Mouse (Mus musculus): ENCODE results near the gene Gmds. TPM values are rescaled to one million over a fixed set of nuclear protein-coding genes. Genes with fewer than 3 reads are reported as not detected.

The Gmds gene
- polyA plus RNA-seq, 1 experiment = 10.6 TPM

DNA sequence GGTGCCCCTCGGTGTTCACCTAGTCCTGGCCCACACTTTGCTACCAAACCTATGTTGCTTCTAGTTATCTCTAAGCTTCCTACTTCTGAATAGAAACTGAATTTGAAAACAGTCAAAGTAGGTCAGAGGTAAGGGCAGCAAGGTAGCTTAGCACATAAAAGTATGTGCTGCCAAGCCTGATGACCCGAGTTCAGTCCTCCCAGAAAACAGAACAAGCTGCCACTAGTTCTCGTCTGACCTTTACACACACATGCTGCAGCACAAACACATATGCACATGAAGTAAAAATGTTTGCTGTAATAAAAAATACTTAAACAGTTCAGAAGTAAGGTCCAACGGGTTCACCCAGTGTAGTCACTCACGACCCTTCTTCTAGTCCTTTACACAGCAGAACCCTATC is 106.6 kb downstream of the Gmds start:
- no peak overlapping the region for H3K9ac ChIP-seq (ENCODE audit: low read depth, poor library complexity, severe bottlenecking)
- no peak overlapping the region for H3K27ac ChIP-seq (ENCODE audit: insufficient read depth, low read length)
- no peaks in the 10 kb centered on the region for H3K9me3 ChIP-seq (replicated peaks; ENCODE audit: control insufficient read depth, insufficient read depth, low read length, poor library complexity, severe bottlenecking)
- H3K36me3 ChIP-seq (ENCODE audit: control insufficient read depth, insufficient read depth, low read length, poor library complexity, severe bottlenecking) = no peaks in the 10 kb centered on the region
- no peak overlapping the region for H3K4me3 ChIP-seq (ENCODE audit: low read depth, low read length)
- TF ChIP-seq EP300 (IDR thresholded peaks at IDR 0.05; ENCODE audit: insufficient read depth, low read depth, low read length) (no peak), POLR2A (IDR thresholded peaks at IDR 0.05; ENCODE audit: insufficient read depth, low read length) (no peak)
- no peaks in the 10 kb centered on the region for H3K27me3 ChIP-seq (ENCODE audit: control insufficient read depth, insufficient read depth, low read length, poor library complexity, severe bottlenecking)
- H3K4me1 ChIP-seq (ENCODE audit: control insufficient read depth, insufficient read depth, low read length) = no peaks in the 10 kb centered on the region

DNA sequence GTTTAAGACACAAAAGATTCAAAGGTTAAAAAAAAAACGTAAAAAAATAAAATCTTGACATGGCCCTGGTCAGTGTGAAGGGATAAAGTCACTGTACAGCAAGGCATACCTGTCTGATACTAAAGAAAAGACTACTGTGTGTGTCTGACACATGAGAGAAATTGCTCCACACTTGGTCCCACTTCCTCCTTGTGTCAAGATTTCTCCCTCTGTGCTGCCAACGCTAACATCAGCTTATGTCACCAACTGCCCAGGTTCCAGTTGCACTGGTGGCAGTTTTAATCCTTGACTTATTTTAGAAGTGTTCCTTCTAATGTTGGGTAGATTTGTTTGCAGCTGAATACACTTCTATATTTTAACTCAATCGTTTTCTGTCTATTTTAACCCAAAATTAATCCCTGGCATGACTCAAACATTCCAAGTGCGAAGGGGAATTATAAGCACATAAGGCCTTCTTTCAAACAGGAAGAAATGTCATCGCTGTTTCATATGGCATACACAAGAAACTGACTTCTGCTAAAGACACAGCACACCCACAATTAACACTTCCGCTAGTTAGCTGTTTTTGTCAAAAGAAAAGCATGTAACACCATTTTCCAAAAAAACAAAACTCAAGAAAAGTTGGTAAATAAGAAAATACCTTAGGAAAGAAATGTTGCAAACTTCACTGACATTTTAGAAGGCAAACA is 110.5 kb downstream of the Gmds start:
- Histone ChIP-seq H3K27me3 (ENCODE audit: control insufficient read depth, insufficient read depth, low read length, poor library complexity, severe bottlenecking) (no peaks in the 10 kb centered on the region), H3K9ac (ENCODE audit: low read depth, poor library complexity, severe bottlenecking) (no peak overlapping the region), H3K4me3 (ENCODE audit: low read depth, low read length) (no peak overlapping the region), H3K27ac (ENCODE audit: insufficient read depth, low read length) (no peak overlapping the region), H3K9me3 (replicated peaks; ENCODE audit: control insufficient read depth, insufficient read depth, low read length, poor library complexity, severe bottlenecking) (no peaks in the 10 kb centered on the region), H3K4me1 (ENCODE audit: control insufficient read depth, insufficient read depth, low read length) (no peaks in the 10 kb centered on the region), H3K36me3 (ENCODE audit: control insufficient read depth, insufficient read depth, low read length, poor library complexity, severe bottlenecking) (no peaks in the 10 kb centered on the region)
- TF ChIP-seq EP300 (IDR thresholded peaks at IDR 0.05; ENCODE audit: insufficient read depth, low read depth, low read length) (no peak), CTCF (IDR thresholded peaks at IDR 0.05; ENCODE audit: low read depth, low read length) (no peak), POLR2A (IDR thresholded peaks at IDR 0.05; ENCODE audit: insufficient read depth, low read length) (no peak)

DNA sequence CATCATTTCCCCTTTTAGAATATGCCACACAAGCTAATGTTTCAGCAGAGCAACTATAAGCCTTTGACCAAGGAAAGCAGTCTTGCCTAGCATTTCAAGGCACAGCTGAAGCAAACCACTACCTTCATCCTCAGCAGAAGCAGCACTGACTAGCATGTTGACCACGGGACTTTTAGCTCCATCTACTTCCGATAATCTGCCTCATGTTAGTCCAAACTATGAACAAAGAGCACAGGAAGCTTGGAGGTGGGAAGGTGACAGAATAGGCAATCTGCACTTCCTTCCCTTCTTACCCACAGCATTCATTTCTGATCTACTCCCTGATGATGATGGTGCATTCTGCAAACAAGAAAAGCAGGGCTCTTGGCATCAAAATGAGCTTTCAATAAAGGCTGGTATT is 120.9 kb downstream of the Gmds start:
- no peaks in the 10 kb centered on the region for H3K9me3 ChIP-seq (replicated peaks; ENCODE audit: control insufficient read depth, insufficient read depth, low read length, poor library complexity, severe bottlenecking)
- no peak overlapping the region for H3K9ac ChIP-seq (ENCODE audit: low read depth, poor library complexity, severe bottlenecking)
- H3K27me3 ChIP-seq (ENCODE audit: control insufficient read depth, insufficient read depth, low read length, poor library complexity, severe bottlenecking) = no peaks in the 10 kb centered on the region
- H3K4me1 ChIP-seq (ENCODE audit: control insufficient read depth, insufficient read depth, low read length) = no peaks in the 10 kb centered on the region
- H3K36me3 ChIP-seq (ENCODE audit: control insufficient read depth, insufficient read depth, low read length, poor library complexity, severe bottlenecking) = no peaks in the 10 kb centered on the region
- TF ChIP-seq EP300 (IDR thresholded peaks at IDR 0.05; ENCODE audit: insufficient read depth, low read depth, low read length) = no peak
- TF ChIP-seq CTCF (IDR thresholded peaks at IDR 0.05; ENCODE audit: low read depth, low read length) = no peak
- no peak for TF ChIP-seq POLR2A (IDR thresholded peaks at IDR 0.05; ENCODE audit: insufficient read depth, low read length)
- no peak overlapping the region for H3K27ac ChIP-seq (ENCODE audit: insufficient read depth, low read length)
- no peak overlapping the region for H3K4me3 ChIP-seq (ENCODE audit: low read depth, low read length)

DNA sequence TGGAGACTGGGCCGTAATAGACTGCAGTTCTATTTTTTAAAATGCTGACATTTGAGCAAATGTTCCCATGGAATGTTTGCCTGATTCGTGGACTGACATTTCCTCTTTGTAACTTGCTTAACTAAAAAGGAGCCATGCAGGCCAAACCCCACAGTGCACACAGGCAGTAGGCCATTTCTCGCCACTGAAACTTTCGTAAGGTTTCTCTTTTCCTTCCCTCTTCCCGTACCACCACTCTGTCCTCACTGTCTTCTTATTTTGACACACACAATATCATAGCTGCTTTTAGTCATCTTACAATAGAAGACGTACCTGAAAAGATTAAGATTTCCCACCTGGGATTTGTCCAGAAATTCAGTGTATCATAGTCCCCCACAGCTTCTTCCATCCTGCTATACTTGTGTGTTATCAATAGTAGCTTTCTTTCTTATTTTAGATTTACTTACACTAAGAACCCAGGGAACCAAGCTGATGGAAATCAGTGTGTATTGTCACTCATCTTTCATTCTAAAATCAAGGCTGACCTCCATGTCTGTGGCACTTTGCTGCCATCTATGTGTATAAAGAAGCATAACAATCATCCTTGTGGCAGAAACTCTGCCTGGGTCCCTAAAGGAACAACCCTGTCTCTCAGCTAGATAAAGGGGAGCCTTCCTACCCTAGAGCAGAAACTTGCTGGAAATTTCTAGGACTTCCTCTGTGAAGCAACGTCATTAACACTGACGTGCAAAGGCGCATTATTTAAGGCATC is 124.7 kb downstream of the Gmds start:
- Histone ChIP-seq H3K36me3 (ENCODE audit: control insufficient read depth, insufficient read depth, low read length, poor library complexity, severe bottlenecking) (no peaks in the 10 kb centered on the region), H3K27me3 (ENCODE audit: control insufficient read depth, insufficient read depth, low read length, poor library complexity, severe bottlenecking) (no peaks in the 10 kb centered on the region), H3K9me3 (replicated peaks; ENCODE audit: control insufficient read depth, insufficient read depth, low read length, poor library complexity, severe bottlenecking) (no peaks in the 10 kb centered on the region), H3K27ac (ENCODE audit: insufficient read depth, low read length) (no peak overlapping the region), H3K4me3 (ENCODE audit: low read depth, low read length) (no peak overlapping the region), H3K4me1 (ENCODE audit: control insufficient read depth, insufficient read depth, low read length) (no peaks in the 10 kb centered on the region), H3K9ac (ENCODE audit: low read depth, poor library complexity, severe bottlenecking) (no peak overlapping the region)
- TF ChIP-seq EP300 (IDR thresholded peaks at IDR 0.05; ENCODE audit: insufficient read depth, low read depth, low read length) = no peak
- no peak for TF ChIP-seq CTCF (IDR thresholded peaks at IDR 0.05; ENCODE audit: low read depth, low read length)
- TF ChIP-seq POLR2A (IDR thresholded peaks at IDR 0.05; ENCODE audit: insufficient read depth, low read length) = no peak

DNA sequence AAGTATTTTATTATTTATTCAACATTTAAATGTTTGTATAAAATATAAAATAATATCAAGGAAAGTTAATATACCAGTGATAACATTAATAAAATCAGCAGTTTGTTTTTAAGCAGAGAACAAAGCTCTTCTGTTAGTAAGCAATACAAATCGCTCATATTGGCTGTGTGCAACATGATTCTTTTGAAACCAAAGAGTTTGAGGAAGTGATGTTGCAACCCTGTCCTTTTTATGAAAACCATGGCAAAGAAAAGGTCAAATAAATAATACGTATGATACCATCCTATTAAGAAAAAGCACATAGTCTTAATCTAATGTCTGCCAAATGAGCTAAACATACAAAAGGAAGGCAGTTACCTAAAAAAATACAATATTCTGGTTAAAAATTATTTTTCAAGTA is 126.4 kb downstream of the Gmds start:
- no peaks in the 10 kb centered on the region for H3K36me3 ChIP-seq (ENCODE audit: control insufficient read depth, insufficient read depth, low read length, poor library complexity, severe bottlenecking)

More for the DNA sequence above, 126.4 kb downstream of the Gmds start:
- Histone ChIP-seq H3K4me1 (ENCODE audit: control insufficient read depth, insufficient read depth, low read length) (no peaks in the 10 kb centered on the region), H3K4me3 (ENCODE audit: low read depth, low read length) (no peak overlapping the region), H3K27ac (ENCODE audit: insufficient read depth, low read length) (no peak overlapping the region), H3K27me3 (ENCODE audit: control insufficient read depth, insufficient read depth, low read length, poor library complexity, severe bottlenecking) (no peaks in the 10 kb centered on the region), H3K9me3 (replicated peaks; ENCODE audit: control insufficient read depth, insufficient read depth, low read length, poor library complexity, severe bottlenecking) (no peaks in the 10 kb centered on the region), H3K9ac (ENCODE audit: low read depth, poor library complexity, severe bottlenecking) (no peak overlapping the region)
- no peak for TF ChIP-seq EP300 (IDR thresholded peaks at IDR 0.05; ENCODE audit: insufficient read depth, low read depth, low read length)
- TF ChIP-seq CTCF (IDR thresholded peaks at IDR 0.05; ENCODE audit: low read depth, low read length) = no peak
- TF ChIP-seq POLR2A (IDR thresholded peaks at IDR 0.05; ENCODE audit: insufficient read depth, low read length) = no peak

Measured in ES-Bruce4 (cell line).